Mouse (Mus musculus) heart, embryonic 14.5 days (tissue): ENCODE measurements around the gene Cdkal1. TPM values are rescaled to one million over a fixed set of nuclear protein-coding genes. Genes with fewer than 3 reads are reported as not detected.
A peak's percentile ranks its signal among the peaks of the same experiment; 100 is the strongest.

Source experiments
- ATAC-seq: fragments of 200-750 bp; cut with Nextera tagmentation; 2 replicates; pipeline ENCODE4 v1.8.0; 2017; ENCODE audit warnings: low read depth, moderate TSS enrichment; ENCODE audit not compliant: insufficient number of reproducible peaks, insufficient read depth, low FRiP score
- H3K27ac ChIP-seq, 2 experiments: fragments of 200-500 bp in 1 of 2; fragments of 300-500 bp in 1 of 2; sonication (generic) in 1 of 2; replicated peaks in 1 of 2; 2 replicates each; pipeline ENCODE4 v1.5.1; 2012 to 2014; ENCODE audit warnings: low read depth in 2 of 2, low read length in 2 of 2, control low read depth in 1 of 2, mild to moderate bottlenecking in 1 of 2, mixed read lengths in 1 of 2; ENCODE audit not compliant: control insufficient read depth in 1 of 2, insufficient read depth in 1 of 2
- H3K27me3 ChIP-seq: fragments of 300-500 bp; sonication (generic); 2 replicates; pipeline ENCODE4 v1.6.1; 2014; ENCODE audit warnings: mild to moderate bottlenecking, low read length, control low read depth; ENCODE audit not compliant: control insufficient read depth, insufficient read depth
- H3K36me3 ChIP-seq: fragments of 300-500 bp; sonication (generic); 2 replicates; pipeline ENCODE4 v1.6.1; 2014; ENCODE audit warnings: mild to moderate bottlenecking, control low read depth, low read length, mixed read lengths; ENCODE audit not compliant: control insufficient read depth, insufficient read depth
- H3K4me1 ChIP-seq, 2 experiments: fragments of 200-500 bp in 1 of 2; fragments of 300-500 bp in 1 of 2; sonication (generic) in 1 of 2; 2 replicates each; pipeline ENCODE4 v1.6.1; 2012 to 2014; ENCODE audit warnings: low read length in 2 of 2, control low read depth in 1 of 2, mixed read lengths in 1 of 2; ENCODE audit not compliant: control insufficient read depth in 2 of 2, insufficient read depth in 2 of 2
- H3K4me2 ChIP-seq: fragments of 300-500 bp; sonication (generic); 2 replicates; pipeline ENCODE4 v1.6.1; 2014; ENCODE audit warnings: mild to moderate bottlenecking, low read length
- H3K4me3 ChIP-seq, 2 experiments: fragments of 200-500 bp in 1 of 2; fragments of 300-500 bp in 1 of 2; sonication (generic) in 1 of 2; 2 replicates each; pipeline ENCODE4 v1.5.1; 2012 to 2014; ENCODE audit warnings: low read length in 2 of 2, mild to moderate bottlenecking in 2 of 2, control low read depth in 1 of 2, low read depth in 1 of 2, moderate library complexity in 1 of 2; ENCODE audit not compliant: control insufficient read depth in 1 of 2, insufficient read depth in 1 of 2
- H3K9ac ChIP-seq: fragments of 300-500 bp; sonication (generic); 2 replicates; pipeline ENCODE4 v1.6.1; 2014; ENCODE audit warnings: mild to moderate bottlenecking, low read length
- H3K9me3 ChIP-seq: fragments of 300-500 bp; sonication (generic); 2 replicates; pipeline ENCODE4 v1.6.1; 2016; ENCODE audit warnings: low read length, control low read depth; ENCODE audit not compliant: control insufficient read depth
- WGBS: fragments of 180-500 bp; shearing (Covaris S2); extraction: QIAGEN DNeasy Blood & Tissue Kit; methylation state at CpG from one replicate; pipeline ENCODE4 v1.1.7; 2014; 5-methylcytosine and 5-hydroxymethylcytosine counted together
- polyA plus RNA-seq: library from polyadenylated mRNA; unstranded; fragments of >200 nt; fragmentation: Nextera tagmentation; extraction: Ambion mirVana; gene quantifications from 2 replicates; pipeline ENCODE4 v1.2.1, GENCODE M21; 2014

Gene Cdkal1
- polyA plus RNA-seq, 1 experiment from 2014 or later = 28.3 TPM

DNA sequence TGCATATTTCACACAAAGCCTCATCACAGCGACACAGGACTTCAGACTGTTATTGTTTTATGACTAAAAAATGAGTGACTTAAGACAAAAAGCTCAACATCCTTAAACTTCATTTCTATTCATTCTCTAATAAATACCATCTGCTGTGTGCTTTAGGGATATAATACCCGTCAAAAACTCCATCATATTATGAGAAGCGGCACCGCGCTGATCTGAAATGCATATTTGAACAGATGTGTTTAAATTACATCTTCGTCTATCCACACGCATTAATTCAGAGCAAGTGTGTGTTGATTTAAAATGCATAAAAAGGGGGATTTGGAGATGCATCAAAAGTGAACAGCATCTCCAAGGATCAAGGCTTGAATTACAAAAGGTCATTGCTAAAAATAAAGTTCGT lies 365.1 kb downstream of the Cdkal1 start:
- Histone ChIP-seq H3K4me3 (no peak overlapping the region), H3K4me2 (no peak overlapping the region), H3K4me1 (no peaks in the 10 kb centered on the region), H3K36me3 (no peaks in the 10 kb centered on the region), H3K9ac (no peak overlapping the region), H3K9me3 (no peaks in the 10 kb centered on the region), H3K27me3 (no peaks in the 10 kb centered on the region), H3K27ac (no peak overlapping the region)
- no peak for ATAC-seq
- 91% methylated on average over 8 of the region's 8 CpGs for WGBS

DNA sequence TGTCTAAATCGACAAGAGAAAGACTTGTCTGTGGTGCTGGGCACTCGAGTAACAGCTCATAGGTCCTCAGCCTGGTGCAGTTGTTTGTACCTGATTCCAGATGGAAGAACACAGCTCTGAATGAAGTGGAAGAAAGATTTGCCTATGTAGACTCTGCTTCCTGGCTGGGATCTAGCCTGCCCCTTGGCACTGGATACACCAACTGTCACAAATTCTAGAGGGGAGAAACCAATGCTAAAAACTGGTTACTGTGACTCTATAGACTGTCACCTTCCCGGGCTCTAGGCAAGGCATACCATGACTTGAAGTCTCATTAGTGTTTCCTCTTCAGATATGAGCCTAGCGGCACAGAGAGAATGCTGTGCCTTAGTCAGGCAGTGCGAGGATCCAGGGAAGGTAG lies 366.0 kb downstream of the Cdkal1 start:
- Histone ChIP-seq H3K27ac (no peak overlapping the region), H3K36me3 (no peaks in the 10 kb centered on the region), H3K4me2 (no peak overlapping the region), H3K4me3 (no peak overlapping the region), H3K27me3 (no peaks in the 10 kb centered on the region), H3K4me1 (no peaks in the 10 kb centered on the region), H3K9ac (no peak overlapping the region), H3K9me3 (no peaks in the 10 kb centered on the region)
- no peak for ATAC-seq
- 79% methylated on average over 5 of the region's 5 CpGs for WGBS

DNA sequence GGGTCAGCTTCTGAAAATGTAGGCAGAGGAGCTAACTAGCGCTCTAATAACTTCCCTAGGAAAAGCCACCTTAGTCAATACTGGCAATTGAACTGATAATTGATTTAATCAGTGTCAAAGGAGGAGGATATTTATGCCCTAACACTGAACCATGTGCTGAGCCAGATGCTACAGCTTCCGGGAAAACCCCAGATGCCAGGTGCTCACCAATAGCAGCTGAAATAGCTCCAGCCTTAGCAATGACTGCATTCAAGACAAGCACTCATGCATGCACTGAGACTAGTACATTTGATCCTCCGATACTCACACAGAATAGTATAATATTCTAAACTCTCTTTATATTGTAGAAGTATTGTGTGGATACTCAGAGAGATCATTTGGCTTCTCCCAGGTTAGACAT lies 368.8 kb downstream of the Cdkal1 start:
- no peak for ATAC-seq
- Histone ChIP-seq H3K9ac (no peak overlapping the region), H3K4me2 (no peak overlapping the region), H3K36me3 (no peaks in the 10 kb centered on the region), H3K9me3 (no peaks in the 10 kb centered on the region), H3K4me1 (no peaks in the 10 kb centered on the region), H3K27ac (no peak overlapping the region), H3K27me3 (no peaks in the 10 kb centered on the region), H3K4me3 (no peak overlapping the region)
- WGBS = 80% methylated on average over 3 of the region's 3 CpGs

DNA sequence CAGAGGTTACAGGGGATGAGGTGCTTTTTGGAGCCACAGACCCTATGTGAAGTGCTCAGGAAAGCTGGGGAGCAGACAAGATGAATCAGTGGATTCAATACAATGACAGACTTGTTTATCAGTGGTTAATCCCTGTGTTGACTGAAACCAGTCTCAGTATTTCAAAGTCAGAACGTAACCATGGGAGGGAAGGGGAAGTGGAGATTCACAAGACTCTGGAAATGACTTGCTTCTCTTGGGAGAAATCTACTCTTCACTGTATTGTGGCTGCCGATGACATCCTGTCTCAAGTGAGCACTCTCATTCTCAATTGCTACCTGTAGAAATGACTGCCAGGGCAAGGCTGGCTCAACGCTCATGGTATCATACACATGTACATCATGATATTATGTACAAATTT lies 371.5 kb downstream of the Cdkal1 start:
- no peak for ATAC-seq
- no peaks in the 10 kb centered on the region for H3K9me3 ChIP-seq
- no peaks in the 10 kb centered on the region for H3K27me3 ChIP-seq
- H3K9ac ChIP-seq = no peak overlapping the region
- WGBS = 65% methylated on average over 3 of the region's 3 CpGs
- no peak overlapping the region for H3K4me3 ChIP-seq
- H3K4me2 ChIP-seq = no peak overlapping the region
- no peak overlapping the region for H3K27ac ChIP-seq
- H3K36me3 ChIP-seq = no peaks in the 10 kb centered on the region
- no peaks in the 10 kb centered on the region for H3K4me1 ChIP-seq

DNA sequence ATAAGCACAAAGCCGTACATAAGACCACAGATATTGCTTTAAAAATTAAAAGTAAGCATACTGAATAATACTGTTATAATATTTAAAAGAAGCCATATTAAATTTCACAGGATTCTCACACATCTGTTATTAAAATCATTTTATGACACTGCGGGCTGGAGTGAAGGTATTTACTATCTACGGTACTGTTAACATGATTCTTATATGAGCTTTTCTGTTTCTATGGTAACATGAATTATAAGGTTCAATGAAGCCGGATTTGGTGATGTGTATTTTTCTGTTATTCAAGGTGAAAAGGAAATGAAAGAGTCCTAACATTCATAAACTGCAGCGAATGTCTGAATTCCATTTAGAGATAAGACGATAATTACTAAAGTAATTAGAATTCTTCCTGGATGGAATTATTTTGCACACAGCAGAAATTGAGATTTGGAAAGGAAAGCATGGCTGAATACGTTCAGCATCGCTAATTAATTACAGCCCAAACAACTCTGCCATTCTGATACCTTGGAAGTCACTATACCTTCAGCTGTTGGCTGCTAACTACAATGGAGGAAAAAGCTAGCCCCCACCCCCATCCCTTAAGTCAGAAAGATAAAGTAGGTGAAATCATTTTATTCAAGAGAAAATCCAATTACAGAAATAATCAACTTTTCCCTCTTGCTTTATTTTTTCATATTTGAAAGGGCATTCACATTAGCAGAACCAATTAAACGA lies 373.2 kb downstream of the Cdkal1 start:
- ATAC-seq = no peak
- no peak overlapping the region for H3K27ac ChIP-seq
- H3K9me3 ChIP-seq = no peaks in the 10 kb centered on the region
- no peak overlapping the region for H3K4me2 ChIP-seq
- no peaks in the 10 kb centered on the region for H3K36me3 ChIP-seq
- H3K27me3 ChIP-seq = no peaks in the 10 kb centered on the region
- no peak overlapping the region for H3K4me3 ChIP-seq
- 0 out of 4 replicates have a peak, but pooled peaks cover 0 to 3% of the 10 kb centered on the region in 2 experiments for H3K4me1 ChIP-seq
- 89% methylated on average over 9 of the region's 9 CpGs for WGBS
- no peak overlapping the region for H3K9ac ChIP-seq

DNA sequence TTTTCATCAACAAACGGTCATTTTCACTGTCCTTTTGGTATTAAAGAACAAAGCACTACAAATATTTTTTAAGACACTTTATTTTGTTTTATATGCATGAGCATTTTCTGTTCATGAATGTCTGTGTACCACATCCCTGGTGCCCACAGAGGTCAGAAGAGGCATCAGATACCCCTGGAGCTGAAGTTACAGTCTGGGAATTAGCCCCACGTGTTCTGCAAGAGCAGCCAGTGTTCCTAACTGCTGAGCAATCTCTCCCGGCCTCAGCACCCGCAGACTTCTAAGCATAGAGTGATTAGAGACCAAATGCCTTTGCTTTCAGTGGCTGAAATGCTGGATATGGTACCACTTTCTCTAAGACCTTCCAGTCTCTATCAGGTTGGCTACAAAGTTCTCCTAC lies 379.1 kb downstream of the Cdkal1 start:
- WGBS = 32% methylated on average over 4 of the region's 4 CpGs
- no peak for ATAC-seq
- Histone ChIP-seq H3K27ac (peak overlapping the region; percentile 49 to 60), H3K4me3 (no peak overlapping the region), H3K9ac (no peak overlapping the region), H3K4me2 (no peak overlapping the region), H3K9me3 (no peaks in the 10 kb centered on the region), H3K27me3 (no peaks in the 10 kb centered on the region), H3K4me1 (peaks cover 2 to 13% of the 10 kb centered on the region in 2 experiments; a peak in 3 of 4 replicates), H3K36me3 (no peaks in the 10 kb centered on the region)

DNA sequence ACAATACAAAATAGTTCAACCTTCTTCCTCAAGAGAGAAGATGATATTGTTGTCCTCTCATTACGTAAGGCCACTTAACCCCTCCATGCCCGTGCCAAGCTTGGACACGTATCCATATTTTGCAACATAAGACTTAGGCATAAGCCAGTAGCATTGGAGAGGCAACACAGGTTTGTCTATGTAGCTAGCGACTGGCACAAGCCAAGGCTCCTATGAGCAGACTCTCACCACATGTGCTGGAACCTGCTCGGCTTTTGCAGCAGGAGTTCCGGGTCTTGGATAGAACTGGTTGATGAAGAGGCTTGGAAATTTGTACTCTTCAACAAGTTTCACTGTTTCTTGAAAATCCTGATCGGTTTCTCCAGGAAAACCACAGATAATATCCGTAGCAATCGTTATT lies 381.2 kb downstream of the Cdkal1 start:
- Histone ChIP-seq H3K9ac (no peak overlapping the region), H3K27me3 (no peaks in the 10 kb centered on the region), H3K4me1 (peaks cover 2 to 13% of the 10 kb centered on the region in 2 experiments; a peak in 3 of 4 replicates), H3K9me3 (no peaks in the 10 kb centered on the region), H3K4me3 (no peak overlapping the region), H3K36me3 (no peaks in the 10 kb centered on the region), H3K27ac (no peak overlapping the region), H3K4me2 (no peak overlapping the region)
- 87% methylated on average over 9 of the region's 9 CpGs for WGBS
- no peak for ATAC-seq

DNA sequence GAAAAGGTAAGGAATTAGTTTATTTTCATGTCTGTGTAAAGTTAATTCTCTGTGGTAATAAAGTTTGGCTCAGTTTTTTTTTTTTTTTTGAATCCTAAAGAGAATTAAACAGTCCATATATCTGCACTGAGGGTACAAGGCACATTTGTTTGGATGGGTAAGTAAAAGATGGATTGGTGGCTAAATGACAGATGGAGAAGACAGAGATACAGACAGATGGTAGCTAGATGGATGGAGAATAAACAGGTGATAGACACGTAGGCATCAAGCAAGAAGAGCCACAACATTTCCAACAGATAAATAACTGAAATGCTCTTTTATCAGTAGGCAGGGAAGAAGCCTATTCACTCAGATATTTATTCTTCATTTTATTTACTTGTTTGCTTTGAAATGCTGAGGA lies 381.7 kb downstream of the Cdkal1 start:
- Histone ChIP-seq H3K27ac (no peak overlapping the region), H3K4me3 (no peak overlapping the region), H3K9me3 (no peaks in the 10 kb centered on the region), H3K36me3 (no peaks in the 10 kb centered on the region), H3K9ac (no peak overlapping the region), H3K4me1 (peaks cover 2 to 13% of the 10 kb centered on the region in 2 experiments; a peak in 3 of 4 replicates), H3K27me3 (no peaks in the 10 kb centered on the region), H3K4me2 (no peak overlapping the region)
- ATAC-seq = no peak
- 100% methylated on average over 1 of the region's 1 CpGs for WGBS
